In genomic region chr3:98913591-98913990, GRCm38 (mm10) we compare ENCODE assay signal across 28 mouse cellular contexts. TPM values are rescaled to one million over a fixed set of nuclear protein-coding genes. Genes with fewer than 3 reads are reported as not detected.
DNase-seq lines count a peak whose midpoint lies in the region; ATAC-seq and TF ChIP-seq lines count a peak whose summit lies in the region.
"Had no signal": no experiment of that assay in that cellular context is flagged by ENCODE, and none has a peak within 500 bp of the region (broad histone marks: within the 10 kb centered on the region; RNA-seq: fewer than 3 reads in every experiment).

No protein-coding gene starts in this region.

- H3K9ac ChIP-seq in limb, embryonic 14.5 days (ENCODE audit: low read depth, low read length, severe bottlenecking): no peak overlapping the region
- H3K9ac ChIP-seq: neural tube, embryonic 15.5 days had no signal

- TF ChIP-seq CTCF in layer of hippocampus, adult 2 months (conservative IDR thresholded peaks at IDR 0.05): peak; percentile 49

- no peak for TF ChIP-seq POLR2A in limb, embryonic 14.5 days (IDR thresholded peaks at IDR 0.05; ENCODE audit: borderline replicate concordance, extremely low read depth, insufficient read depth, insufficient read length)

- no peaks in the 10 kb centered on the region for H3K9me3 ChIP-seq in limb, embryonic 14.5 days (ENCODE audit: control insufficient read depth, low read length)
- H3K9me3 ChIP-seq: forebrain, embryonic 10.5 days; midbrain, embryonic 10.5 days; neural tube, embryonic 15.5 days had no signal

- ATAC-seq in limb, embryonic 14.5 days (ENCODE audit: low FRiP score, low read depth): no peak
- ATAC-seq: inflammation-experienced regulatory T-cells, adult 6 months had no signal

- no peak overlapping the region for H3K4me3 ChIP-seq in layer of hippocampus, adult 2 months
- no peak overlapping the region for H3K4me3 ChIP-seq in limb, embryonic 14.5 days (replicated peaks; ENCODE audit: low read length)
- H3K4me3 ChIP-seq: forebrain, embryonic 10.5 days; gastrocnemius, adult 2 months; midbrain, embryonic 10.5 days; neural tube, embryonic 15.5 days had no signal

- no peaks in the 10 kb centered on the region for H3K27me3 ChIP-seq in limb, embryonic 14.5 days (ENCODE audit: control insufficient read depth, insufficient read depth, low read length)
- H3K27me3 ChIP-seq: neural tube, embryonic 15.5 days had no signal

- peak; percentile 9 for DNase-seq in embryo, embryonic 10 days (ENCODE audit: low spot score)
- no peak for DNase-seq in embryo, embryonic 10.5 days (ENCODE audit: low spot score)
- DNase-seq in layer of hippocampus, adult 2 months (ENCODE audit: low spot score in 2 of 2): no peak
- DNase-seq in layer of hippocampus, postnatal 36 days: no peak
- peak; percentile 43 to 52 for DNase-seq in right cerebral cortex, postnatal 10 days (ENCODE audit: low spot score in 2 of 2)
- DNase-seq in right cerebral cortex, postnatal 36 days (ENCODE audit: low spot score in 2 of 2): no peak
- peak; percentile 58 for DNase-seq in limb, embryonic 14.5 days (ENCODE audit: low spot score)
- no peak for DNase-seq in cerebellum, adult 18-20 months
- DNase-seq: adrenal gland, postnatal 14 days; cerebellum, adult 11-12 months; cerebellum, postnatal 25 days; gastrocnemius, adult 2 months; heart, postnatal 10 days; kidney, adult 9 months; lung, adult 18-20 months; thymus, postnatal 25 days had no signal

- no peaks in the 10 kb centered on the region for H3K4me1 ChIP-seq in limb, embryonic 14.5 days (ENCODE audit: control insufficient read depth, insufficient read depth, low read length)
- H3K4me1 ChIP-seq: forebrain, embryonic 10.5 days; midbrain, embryonic 10.5 days; neural tube, embryonic 15.5 days had no signal

- H3K27ac ChIP-seq in layer of hippocampus, adult 2 months: no peak overlapping the region
- H3K27ac ChIP-seq in limb, embryonic 14.5 days (replicated peaks; ENCODE audit: low read depth, low read length): no peak overlapping the region
- H3K27ac ChIP-seq: forebrain, embryonic 10.5 days; gastrocnemius, adult 2 months; macrophage; midbrain, embryonic 10.5 days; neural tube, embryonic 15.5 days had no signal

- WGBS in limb, embryonic 14.5 days: 74% methylated on average over 6 of the region's 6 CpGs

- no peaks in the 10 kb centered on the region for H3K36me3 ChIP-seq in limb, embryonic 14.5 days (ENCODE audit: control insufficient read depth, insufficient read depth, low read length)
- H3K36me3 ChIP-seq: forebrain, embryonic 10.5 days; midbrain, embryonic 10.5 days; neural tube, embryonic 15.5 days had no signal

- H3K4me2 ChIP-seq in limb, embryonic 14.5 days (replicated peaks; ENCODE audit: low read depth, low read length, severe bottlenecking): no peak overlapping the region
- H3K4me2 ChIP-seq: heart, embryonic 11.5 days; liver, embryonic 11.5 days; neural tube, embryonic 15.5 days had no signal

RNA-seq across cellular contexts. Expression of gene Hao2, which starts 20.6 kb away (rescaled TPM):
- total RNA-seq in layer of hippocampus, adult 2 months (2021): not detected
- not detected for total RNA-seq in layer of hippocampus, postnatal 36 days (2021)
- 0.03 and 0.04 TPM in 2 replicates for polyA plus RNA-seq in limb, embryonic 14.5 days (2012; rRNA removed)
- 0.11 TPM in 1 of 2 replicates, not detected in the other for polyA plus RNA-seq in limb, embryonic 14.5 days (2014; fragmentation: Nextera tagmentation; extraction: Ambion mirVana)
- total RNA-seq: ES-E14; gastrocnemius, adult 2 months; granulocyte monocyte progenitor cell, adult 5-6 weeks; heart, postnatal 10 days; left cerebral cortex, postnatal 36 days had no signal
- polyA plus RNA-seq: forebrain, embryonic 10.5 days; hindbrain, embryonic 11.5 days; inflammation-experienced regulatory T-cells, adult 6 months; macrophage had no signal

RNA-seq across cellular contexts. Expression of gene Hsd3b1, which starts 54.0 kb away (rescaled TPM):
- total RNA-seq in layer of hippocampus, adult 2 months (2021): not detected
- total RNA-seq in layer of hippocampus, postnatal 36 days (2021): not detected
- polyA plus RNA-seq in limb, embryonic 14.5 days (2012; rRNA removed): 0.04 and 0.12 TPM in 2 replicates
- polyA plus RNA-seq in limb, embryonic 14.5 days (2014; fragmentation: Nextera tagmentation; extraction: Ambion mirVana): not detected in 2 replicates
- total RNA-seq: gastrocnemius, adult 2 months; granulocyte monocyte progenitor cell, adult 5-6 weeks; heart, postnatal 10 days; left cerebral cortex, postnatal 36 days had no signal
- polyA plus RNA-seq: inflammation-experienced regulatory T-cells, adult 6 months; large intestine, adult 2 months; macrophage had no signal

Comparison
In these comparisons a context has a peak if more than half of its experiments do, and no peak if none do; other contexts are left out.
1. DNase-seq: peak in embryo, embryonic 10 days (single experiment), right cerebral cortex, postnatal 10 days (2 of 2) and limb, embryonic 14.5 days (single experiment); none in embryo, embryonic 10.5 days (single experiment), layer of hippocampus, adult 2 months (0 of 2), layer of hippocampus, postnatal 36 days (0 of 2), right cerebral cortex, postnatal 36 days (0 of 2) and cerebellum, adult 18-20 months (0 of 2).